Mouse (Mus musculus): ENCODE results near the gene Art2b.
"Not testable (repeated sequence)": the region's sequence is repeated elsewhere in the genome, so short reads cannot be mapped to it uniquely, and the experiment has no call there.

Art2b gene

DNA sequence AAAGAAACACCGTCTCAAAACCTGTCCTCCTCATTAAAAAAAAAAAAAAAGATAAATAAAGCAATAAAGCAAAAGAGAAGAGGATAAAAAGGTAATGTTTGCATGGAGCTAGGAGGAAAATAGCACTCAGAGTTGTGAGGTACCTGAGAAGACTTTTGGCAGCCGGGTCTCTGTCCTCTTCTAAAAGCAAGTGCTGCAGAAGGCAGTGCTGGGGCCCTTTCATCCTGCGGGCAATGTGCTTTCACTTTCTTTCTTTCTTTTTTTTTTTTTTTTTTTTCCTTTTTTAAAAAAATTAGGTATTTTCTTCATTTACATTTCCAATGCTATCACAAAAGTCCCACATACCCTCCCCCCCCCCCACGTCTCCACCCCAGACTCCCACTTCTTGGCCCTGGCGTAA lies at the start of gene Art2b:
Gene Art2b (minus strand): TSS at position 193 of the 400 bp plus-strand sequence.
- H3K36me3 ChIP-seq (ENCODE audit: control insufficient read depth, insufficient read depth, low read length, poor library complexity, severe bottlenecking), result no peaks in the 10 kb centered on the region
- H3K27me3 ChIP-seq (ENCODE audit: control insufficient read depth, insufficient read depth, low read length, poor library complexity, severe bottlenecking), result no peaks in the 10 kb centered on the region
- no peak for DNase-seq (ENCODE audit: low read depth, low spot score)

DNA sequence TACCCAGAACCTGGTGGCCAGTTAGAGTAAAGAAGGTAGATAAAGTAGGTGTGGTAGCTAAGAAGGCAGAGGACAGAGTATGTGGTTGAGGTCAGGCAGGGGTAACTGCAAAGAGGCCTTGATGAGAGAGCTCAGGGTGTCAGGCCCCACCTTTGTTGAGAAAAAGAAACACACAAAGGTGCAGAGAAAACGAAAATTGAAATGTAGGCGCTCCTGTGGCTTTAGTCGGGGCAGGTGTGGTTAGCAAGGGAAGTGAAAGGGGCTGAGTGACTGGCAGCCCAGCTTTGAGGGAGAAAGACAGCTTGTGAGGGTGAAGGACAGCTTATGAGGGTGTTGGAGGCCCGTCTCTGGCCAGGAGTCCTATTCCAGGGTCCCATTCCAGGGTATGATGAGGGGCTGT lies 49.1 kb upstream of the Art2b start:
- DNase-seq (ENCODE audit: low read depth, low spot score), result no peak
- Histone ChIP-seq H3K36me3 (ENCODE audit: control insufficient read depth, insufficient read depth, low read length, poor library complexity, severe bottlenecking) (no peaks in the 10 kb centered on the region), H3K27me3 (ENCODE audit: control insufficient read depth, insufficient read depth, low read length, poor library complexity, severe bottlenecking) (no peaks in the 10 kb centered on the region)

DNA sequence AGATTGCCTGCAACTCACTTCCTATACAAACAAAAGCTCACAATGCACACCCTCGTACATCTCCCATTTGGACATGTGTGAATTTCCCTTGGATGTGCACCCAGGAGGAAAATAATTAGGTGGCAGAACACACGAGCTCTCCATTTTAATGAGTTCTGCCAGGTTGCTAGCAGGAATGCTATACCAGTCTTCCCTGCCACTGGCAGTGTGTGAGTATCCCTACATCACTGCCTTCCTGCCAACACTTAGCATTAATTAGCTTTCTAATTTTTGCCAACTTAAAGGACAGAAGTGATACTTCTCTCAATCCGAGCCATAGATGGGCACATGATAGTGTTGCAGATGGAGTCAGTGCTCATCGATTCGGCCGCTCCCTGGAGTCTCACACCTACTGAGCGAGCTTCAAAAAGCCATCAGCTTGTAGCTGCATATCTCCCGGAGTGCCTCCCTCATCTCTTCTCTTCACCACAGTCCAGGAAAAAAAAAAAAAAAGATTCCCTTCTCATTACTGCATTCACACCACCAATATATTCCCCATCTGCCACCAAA lies 48.3 kb upstream of the Art2b start:
- Histone ChIP-seq H3K27me3 (ENCODE audit: control insufficient read depth, insufficient read depth, low read length, poor library complexity, severe bottlenecking) (no peaks in the 10 kb centered on the region), H3K36me3 (ENCODE audit: control insufficient read depth, insufficient read depth, low read length, poor library complexity, severe bottlenecking) (no peaks in the 10 kb centered on the region)
- DNase-seq (ENCODE audit: low read depth, low spot score), result no peak

DNA sequence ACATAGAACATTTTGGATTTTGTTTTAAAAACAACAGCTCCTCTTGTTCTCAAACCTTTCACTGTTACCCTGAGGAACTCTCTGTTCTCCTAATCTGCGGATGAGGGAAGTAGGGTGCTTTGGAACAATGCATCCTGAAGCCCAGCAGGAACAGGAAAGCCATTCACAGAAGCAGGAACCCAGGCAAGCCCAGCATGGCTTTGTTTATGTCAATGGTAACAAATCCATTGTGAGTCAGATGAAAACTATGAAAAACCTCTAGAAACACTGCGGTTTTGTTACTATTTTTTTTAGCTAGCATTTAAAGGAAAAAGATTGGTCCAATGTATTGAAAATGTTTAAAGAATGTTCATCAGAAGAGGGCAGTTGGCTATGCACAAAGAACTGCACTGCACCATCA lies 43.1 kb upstream of the Art2b start:
- Histone ChIP-seq H3K36me3 (ENCODE audit: control insufficient read depth, insufficient read depth, low read length, poor library complexity, severe bottlenecking) (no peaks in the 10 kb centered on the region), H3K27me3 (ENCODE audit: control insufficient read depth, insufficient read depth, low read length, poor library complexity, severe bottlenecking) (no peaks in the 10 kb centered on the region)
- no peak for DNase-seq (ENCODE audit: low read depth, low spot score)

DNA sequence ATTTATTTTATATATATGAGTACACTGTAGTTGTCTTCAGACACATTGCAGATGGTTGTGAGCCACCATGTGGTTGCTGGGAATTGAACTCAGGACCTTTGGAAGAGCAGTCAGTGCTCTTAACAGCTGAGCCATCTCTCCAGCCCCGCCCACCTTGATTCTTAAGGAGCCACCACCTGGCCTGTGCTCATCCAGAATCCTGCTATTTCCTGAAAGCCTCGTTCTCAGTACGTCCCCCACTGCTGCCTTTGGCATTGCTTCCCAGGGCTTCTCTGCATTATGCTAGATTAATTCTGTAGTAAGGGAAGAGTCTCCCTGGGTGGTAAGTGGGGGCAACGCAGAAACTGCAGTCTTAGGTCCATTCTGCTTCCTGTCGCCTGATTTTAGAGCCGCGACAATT lies 41.8 kb upstream of the Art2b start:
- not testable (repeated sequence) for H3K36me3 ChIP-seq (ENCODE audit: control insufficient read depth, insufficient read depth, low read length, poor library complexity, severe bottlenecking); H3K27me3 ChIP-seq (ENCODE audit: control insufficient read depth, insufficient read depth, low read length, poor library complexity, severe bottlenecking); DNase-seq (ENCODE audit: low read depth, low spot score)

DNA sequence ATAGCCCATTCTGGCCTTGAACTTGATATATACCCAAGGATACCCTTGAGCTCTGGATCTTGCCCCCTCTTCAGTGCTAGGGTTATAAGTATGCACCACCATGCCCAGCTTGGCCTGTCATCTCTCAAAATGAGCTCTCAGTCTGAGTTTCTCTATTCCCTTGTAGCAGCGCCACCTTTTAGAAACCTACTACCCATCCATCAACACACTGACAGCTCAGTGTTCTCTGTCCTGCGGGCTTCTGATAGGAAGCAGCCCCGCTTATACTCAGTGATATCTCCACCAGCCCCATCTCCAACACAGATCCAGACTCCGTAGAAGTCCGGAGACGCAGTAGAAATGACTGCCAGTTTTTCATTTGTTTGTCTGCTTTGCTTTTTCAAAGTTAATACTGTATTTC lies 38.9 kb upstream of the Art2b start:
- H3K36me3 ChIP-seq (ENCODE audit: control insufficient read depth, insufficient read depth, low read length, poor library complexity, severe bottlenecking), result no peaks in the 10 kb centered on the region
- no peak for DNase-seq (ENCODE audit: low read depth, low spot score)
- no peaks in the 10 kb centered on the region for H3K27me3 ChIP-seq (ENCODE audit: control insufficient read depth, insufficient read depth, low read length, poor library complexity, severe bottlenecking)

DNA sequence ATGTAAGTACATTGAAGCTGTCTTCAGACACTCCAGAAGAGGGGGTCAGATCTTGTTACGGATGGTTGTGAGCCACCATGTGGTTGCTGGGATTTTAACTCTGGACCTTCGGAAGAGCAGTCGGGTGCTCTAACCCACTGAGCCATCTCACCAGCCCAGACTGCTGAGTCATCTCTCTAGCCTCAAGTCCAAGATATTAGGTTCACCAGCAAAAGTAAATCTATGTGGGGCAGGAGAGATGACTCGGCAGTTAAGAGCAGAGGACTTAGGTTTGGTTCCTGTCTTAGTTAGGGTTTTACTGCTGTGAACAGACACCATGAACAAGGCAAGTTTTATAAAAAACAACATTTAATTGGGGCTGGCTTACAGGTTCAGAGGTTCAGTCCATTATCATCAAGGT lies 36.5 kb upstream of the Art2b start:
- not testable (repeated sequence) for H3K36me3 ChIP-seq (ENCODE audit: control insufficient read depth, insufficient read depth, low read length, poor library complexity, severe bottlenecking); DNase-seq (ENCODE audit: low read depth, low spot score); H3K27me3 ChIP-seq (ENCODE audit: control insufficient read depth, insufficient read depth, low read length, poor library complexity, severe bottlenecking)

DNA sequence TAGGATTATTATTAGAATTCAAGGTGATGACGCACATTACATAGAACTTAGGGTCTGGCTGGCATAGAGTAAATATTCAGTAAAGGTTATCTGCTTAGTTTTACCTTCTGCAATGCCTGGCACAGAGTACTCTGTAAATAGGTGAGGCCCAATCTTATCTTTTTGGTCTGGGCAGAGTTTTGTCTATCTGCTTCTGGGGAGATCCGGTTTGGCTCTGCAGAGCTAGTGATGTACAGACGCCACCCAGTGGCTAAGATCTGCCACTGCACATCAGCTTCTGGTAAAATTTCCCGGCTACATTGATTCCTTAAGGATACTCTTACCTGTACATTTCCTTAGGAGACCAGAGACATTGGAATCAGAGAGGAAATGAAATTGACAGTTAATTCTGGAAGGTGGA lies 35.0 kb upstream of the Art2b start:
- DNase-seq (ENCODE audit: low read depth, low spot score), result peak; percentile 59
- Histone ChIP-seq H3K36me3 (ENCODE audit: control insufficient read depth, insufficient read depth, low read length, poor library complexity, severe bottlenecking) (no peaks in the 10 kb centered on the region), H3K27me3 (ENCODE audit: control insufficient read depth, insufficient read depth, low read length, poor library complexity, severe bottlenecking) (no peaks in the 10 kb centered on the region)

DNA sequence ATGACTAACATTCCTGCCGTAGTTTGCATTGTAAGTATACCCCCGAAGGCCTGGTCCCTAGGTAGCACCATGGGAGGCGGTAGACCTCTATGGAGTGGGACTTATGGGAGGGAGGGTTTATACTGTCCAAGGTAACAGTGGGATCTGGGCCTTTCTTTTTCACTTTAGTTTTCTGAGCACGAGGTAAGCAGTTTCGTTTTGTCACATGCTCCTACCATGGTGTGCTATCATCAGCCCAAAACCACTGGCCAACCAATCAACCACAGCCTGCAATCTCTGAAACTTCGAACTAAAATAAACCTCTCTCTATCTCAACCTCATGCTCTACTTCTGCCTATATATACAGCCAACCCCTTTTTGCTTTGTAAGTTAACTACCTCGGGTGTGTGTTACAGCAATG lies 32.9 kb upstream of the Art2b start:
- H3K36me3 ChIP-seq (ENCODE audit: control insufficient read depth, insufficient read depth, low read length, poor library complexity, severe bottlenecking), result no peaks in the 10 kb centered on the region
- H3K27me3 ChIP-seq (ENCODE audit: control insufficient read depth, insufficient read depth, low read length, poor library complexity, severe bottlenecking), result no peaks in the 10 kb centered on the region
- no peak for DNase-seq (ENCODE audit: low read depth, low spot score)

DNA sequence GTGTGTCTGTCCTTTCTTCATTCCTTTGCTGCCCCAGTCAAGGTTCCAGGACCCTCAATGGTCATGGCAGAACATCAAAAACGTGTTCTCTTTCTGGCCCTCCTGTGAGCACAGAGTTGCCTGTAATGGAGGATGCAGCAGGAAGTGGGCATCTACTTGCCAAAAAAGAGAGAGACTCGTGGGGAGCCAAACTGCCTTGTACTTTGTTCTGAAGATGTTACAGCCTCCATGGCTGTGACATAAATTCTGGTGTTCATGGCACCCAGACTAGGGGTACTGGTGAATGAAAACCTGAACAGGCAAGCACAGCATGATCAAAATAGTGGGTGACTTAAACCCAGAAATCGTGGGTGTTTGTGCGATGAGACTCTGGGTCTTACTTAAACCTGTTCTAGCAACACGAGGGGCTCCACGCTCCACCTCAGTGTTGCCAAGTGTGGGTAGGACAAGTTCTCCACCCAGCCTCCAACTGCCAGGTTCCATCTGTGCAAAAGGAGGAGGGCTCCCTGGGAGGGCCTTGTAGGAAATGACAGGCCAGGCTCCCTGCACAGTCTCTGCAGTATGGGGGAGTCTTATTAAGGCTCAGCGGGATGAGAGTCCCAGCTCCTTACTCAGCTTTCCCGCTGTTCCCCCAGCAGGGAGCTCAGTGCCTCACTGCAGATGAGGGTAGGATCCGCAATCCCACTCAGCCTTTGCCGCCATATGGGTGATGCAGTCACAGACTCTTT lies 32.2 kb upstream of the Art2b start:
- DNase-seq (ENCODE audit: low read depth, low spot score), result no peak
- Histone ChIP-seq H3K27me3 (ENCODE audit: control insufficient read depth, insufficient read depth, low read length, poor library complexity, severe bottlenecking) (no peaks in the 10 kb centered on the region), H3K36me3 (ENCODE audit: control insufficient read depth, insufficient read depth, low read length, poor library complexity, severe bottlenecking) (no peaks in the 10 kb centered on the region)

DNA sequence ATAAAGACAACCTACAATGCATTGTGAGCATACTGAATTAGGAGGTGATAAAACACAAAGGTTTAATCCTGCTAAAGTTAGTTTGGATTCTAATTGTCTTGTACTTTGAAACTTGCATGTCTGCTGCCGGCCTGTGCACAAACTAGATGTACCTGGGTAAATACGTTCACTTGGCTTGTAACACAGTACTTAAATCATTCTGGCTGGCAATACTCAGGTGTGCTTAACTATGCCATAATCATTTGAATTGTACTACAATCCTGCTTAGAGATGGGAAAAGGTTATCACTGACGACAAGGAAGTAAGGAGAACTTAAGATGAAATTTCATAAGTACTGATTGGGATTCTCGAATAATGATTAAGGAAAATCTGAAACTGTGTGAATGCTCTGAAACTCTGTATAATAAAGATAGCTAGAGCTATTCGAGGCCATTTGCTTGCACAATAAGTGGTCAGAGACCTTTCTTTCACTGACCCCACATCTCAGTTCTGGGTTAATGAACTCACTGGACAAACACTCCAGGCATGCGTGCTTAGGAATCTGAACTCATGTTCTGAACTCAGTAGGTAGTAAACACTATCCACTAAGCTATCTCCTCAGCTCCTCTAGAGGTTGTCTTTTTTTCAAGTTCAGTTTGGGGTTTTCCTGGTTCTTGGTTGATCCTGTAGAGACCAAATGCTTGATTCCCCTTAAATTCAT lies 30.9 kb upstream of the Art2b start:
- DNase-seq (ENCODE audit: low read depth, low spot score), result no peak
- Histone ChIP-seq H3K27me3 (ENCODE audit: control insufficient read depth, insufficient read depth, low read length, poor library complexity, severe bottlenecking) (no peaks in the 10 kb centered on the region), H3K36me3 (ENCODE audit: control insufficient read depth, insufficient read depth, low read length, poor library complexity, severe bottlenecking) (no peaks in the 10 kb centered on the region)

DNA sequence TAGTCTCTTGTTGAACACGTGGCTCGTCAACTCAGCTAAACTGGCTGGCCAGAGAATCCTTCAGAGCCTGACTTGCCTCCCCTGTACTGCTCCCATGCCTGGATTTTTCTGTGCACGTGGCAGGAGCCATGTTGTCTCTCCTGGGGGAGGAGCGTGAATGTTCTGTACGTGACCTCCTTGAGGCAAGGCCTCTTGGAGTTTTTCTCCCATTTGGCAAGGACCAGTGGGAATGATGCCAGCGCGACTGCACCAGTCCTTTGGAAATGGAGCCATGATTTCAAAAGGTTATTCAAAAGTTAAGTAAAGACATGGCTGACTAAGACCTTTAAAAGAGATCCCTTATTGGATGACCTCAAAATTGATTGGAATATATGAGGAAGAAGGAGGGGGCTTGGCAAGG lies 30.0 kb upstream of the Art2b start:
- no peak for DNase-seq (ENCODE audit: low read depth, low spot score)
- H3K27me3 ChIP-seq (ENCODE audit: control insufficient read depth, insufficient read depth, low read length, poor library complexity, severe bottlenecking), result no peaks in the 10 kb centered on the region
- H3K36me3 ChIP-seq (ENCODE audit: control insufficient read depth, insufficient read depth, low read length, poor library complexity, severe bottlenecking), result no peaks in the 10 kb centered on the region

DNA sequence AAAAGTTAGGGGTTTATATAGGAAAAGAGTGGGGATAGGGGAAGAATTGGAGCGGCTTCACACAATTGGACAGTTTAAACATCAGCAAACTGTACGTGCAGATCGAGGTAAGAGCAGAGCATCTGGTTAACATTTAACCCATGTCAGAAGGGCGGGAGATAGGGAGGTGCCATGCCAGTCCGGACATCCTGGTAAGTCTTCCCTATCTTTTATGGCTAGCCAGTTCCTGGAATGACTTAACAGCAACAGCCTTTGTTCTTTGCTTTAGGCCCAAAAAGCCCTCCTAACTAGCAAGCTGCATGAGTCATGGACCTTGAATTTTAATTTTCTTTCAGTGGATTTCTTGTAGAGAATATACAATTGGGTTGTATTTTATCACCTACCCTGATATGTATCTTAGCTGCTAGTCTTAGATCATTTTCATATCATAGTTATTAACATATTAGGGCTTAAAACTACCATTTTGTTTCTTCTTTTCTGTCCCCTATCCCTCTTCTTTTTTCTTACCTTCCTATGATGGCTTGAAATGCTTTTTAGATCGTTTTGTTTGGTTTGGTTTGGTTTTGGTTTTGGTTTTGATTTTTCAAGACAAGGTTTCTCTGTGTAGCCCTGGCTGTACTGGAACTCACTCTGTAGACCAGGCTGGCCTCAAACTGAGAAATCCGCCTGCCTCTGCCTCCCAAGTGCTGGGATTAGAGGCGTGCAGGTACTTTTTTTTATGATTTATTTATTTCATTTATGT lies 27.6 kb upstream of the Art2b start:
- DNase-seq (ENCODE audit: low read depth, low spot score); H3K27me3 ChIP-seq (ENCODE audit: control insufficient read depth, insufficient read depth, low read length, poor library complexity, severe bottlenecking): not testable (repeated sequence)

DNA sequence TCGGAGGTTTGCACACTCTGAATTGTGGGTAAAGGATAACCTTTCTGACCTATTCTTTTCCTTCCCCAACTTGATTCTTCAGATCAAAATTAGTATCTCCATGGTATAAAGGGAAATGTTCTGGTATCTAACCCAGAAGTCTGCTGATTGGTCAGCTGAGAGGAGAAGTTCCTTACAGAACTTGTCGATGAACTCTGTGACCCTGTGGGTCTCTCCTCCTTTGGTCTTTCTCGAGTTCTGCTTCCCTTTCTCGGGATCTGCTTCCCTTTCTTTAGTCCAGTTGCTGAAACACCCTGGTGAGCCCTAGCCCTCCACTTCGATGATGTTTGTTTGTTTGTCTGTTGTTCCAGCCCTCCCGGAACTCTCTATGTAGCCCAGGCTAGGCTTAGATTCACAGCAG lies 22.4 kb upstream of the Art2b start:
- no peak for DNase-seq (ENCODE audit: low read depth, low spot score)

More for the DNA sequence above, 27.6 kb upstream of the Art2b start:
- not testable (repeated sequence) for H3K36me3 ChIP-seq (ENCODE audit: control insufficient read depth, insufficient read depth, low read length, poor library complexity, severe bottlenecking)

DNA sequence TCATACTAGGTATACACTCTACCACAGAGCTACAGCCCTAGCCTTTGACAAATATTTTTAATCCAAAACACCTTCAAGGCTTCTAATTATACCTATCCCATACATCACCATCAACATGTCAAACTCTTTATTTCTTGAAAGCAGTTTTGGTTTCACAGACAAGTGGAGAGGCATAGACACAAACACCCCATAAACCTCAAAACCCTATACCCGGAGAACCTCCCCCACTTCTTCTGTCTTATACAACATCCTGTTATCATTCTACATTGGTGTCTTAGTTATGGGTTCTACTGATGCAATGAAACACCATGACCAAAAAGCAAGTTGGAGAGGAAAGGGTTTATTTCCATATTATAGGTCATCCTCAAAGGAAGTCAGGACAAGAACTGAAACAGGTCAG lies 15.0 kb upstream of the Art2b start:
- DNase-seq (ENCODE audit: low read depth, low spot score), result no peak
- no peaks in the 10 kb centered on the region for H3K27me3 ChIP-seq (ENCODE audit: control insufficient read depth, insufficient read depth, low read length, poor library complexity, severe bottlenecking)
- H3K36me3 ChIP-seq (ENCODE audit: control insufficient read depth, insufficient read depth, low read length, poor library complexity, severe bottlenecking), result no peaks in the 10 kb centered on the region

More for the DNA sequence above, 22.4 kb upstream of the Art2b start:
- no peaks in the 10 kb centered on the region for H3K36me3 ChIP-seq (ENCODE audit: control insufficient read depth, insufficient read depth, low read length, poor library complexity, severe bottlenecking)
- no peaks in the 10 kb centered on the region for H3K27me3 ChIP-seq (ENCODE audit: control insufficient read depth, insufficient read depth, low read length, poor library complexity, severe bottlenecking)
